Mouse (Mus musculus): ENCODE measurements around the gene Pik3ap1.

- TF ChIP-seq CTCF (IDR thresholded peaks at IDR 0.05; ENCODE audit: extremely low read depth, insufficient read depth, insufficient read length, insufficient replicate concordance) (no peak), POLR2A (IDR thresholded peaks at IDR 0.05; ENCODE audit: low read depth, low read length) (no peak)
These were observed 3.2 kb downstream of the Pik3ap1 start for GRCm38 (mm10) chr19:41381581-41382239.

Measured in spleen, adult 2 months (tissue).